Mouse (Mus musculus) heart, embryonic 14.5 days (tissue): Measurements from ENCODE around the gene Ttll5. TPM values are rescaled to one million over a fixed set of nuclear protein-coding genes. Genes with fewer than 3 reads are reported as not detected.

ENCODE experiments used
- ATAC-seq: fragments of 200-750 bp; cut with Nextera tagmentation; 2 replicates; pipeline ENCODE4 v1.8.0; 2017; ENCODE audit warnings: low read depth, moderate TSS enrichment; ENCODE audit not compliant: insufficient number of reproducible peaks, insufficient read depth, low FRiP score
- H3K27ac ChIP-seq, 2 experiments: fragments of 200-500 bp in 1 of 2; fragments of 300-500 bp in 1 of 2; sonication (generic) in 1 of 2; replicated peaks in 1 of 2; 2 replicates each; pipeline ENCODE4 v1.5.1; 2012 to 2014; ENCODE audit warnings: low read depth in 2 of 2, low read length in 2 of 2, control low read depth in 1 of 2, mild to moderate bottlenecking in 1 of 2, mixed read lengths in 1 of 2; ENCODE audit not compliant: control insufficient read depth in 1 of 2, insufficient read depth in 1 of 2
- H3K27me3 ChIP-seq: fragments of 300-500 bp; sonication (generic); 2 replicates; pipeline ENCODE4 v1.6.1; 2014; ENCODE audit warnings: mild to moderate bottlenecking, low read length, control low read depth; ENCODE audit not compliant: control insufficient read depth, insufficient read depth
- H3K36me3 ChIP-seq: fragments of 300-500 bp; sonication (generic); 2 replicates; pipeline ENCODE4 v1.6.1; 2014; ENCODE audit warnings: mild to moderate bottlenecking, control low read depth, low read length, mixed read lengths; ENCODE audit not compliant: control insufficient read depth, insufficient read depth
- H3K4me1 ChIP-seq, 2 experiments: fragments of 200-500 bp in 1 of 2; fragments of 300-500 bp in 1 of 2; sonication (generic) in 1 of 2; 2 replicates each; pipeline ENCODE4 v1.6.1; 2012 to 2014; ENCODE audit warnings: low read length in 2 of 2, control low read depth in 1 of 2, mixed read lengths in 1 of 2; ENCODE audit not compliant: control insufficient read depth in 2 of 2, insufficient read depth in 2 of 2
- H3K4me2 ChIP-seq: fragments of 300-500 bp; sonication (generic); 2 replicates; pipeline ENCODE4 v1.6.1; 2014; ENCODE audit warnings: mild to moderate bottlenecking, low read length
- H3K4me3 ChIP-seq, 2 experiments: fragments of 200-500 bp in 1 of 2; fragments of 300-500 bp in 1 of 2; sonication (generic) in 1 of 2; 2 replicates each; pipeline ENCODE4 v1.5.1; 2012 to 2014; ENCODE audit warnings: low read length in 2 of 2, mild to moderate bottlenecking in 2 of 2, control low read depth in 1 of 2, low read depth in 1 of 2, moderate library complexity in 1 of 2; ENCODE audit not compliant: control insufficient read depth in 1 of 2, insufficient read depth in 1 of 2
- H3K9ac ChIP-seq: fragments of 300-500 bp; sonication (generic); 2 replicates; pipeline ENCODE4 v1.6.1; 2014; ENCODE audit warnings: mild to moderate bottlenecking, low read length
- H3K9me3 ChIP-seq: fragments of 300-500 bp; sonication (generic); 2 replicates; pipeline ENCODE4 v1.6.1; 2016; ENCODE audit warnings: low read length, control low read depth; ENCODE audit not compliant: control insufficient read depth
- WGBS: fragments of 180-500 bp; shearing (Covaris S2); extraction: QIAGEN DNeasy Blood & Tissue Kit; methylation state at CpG from one replicate; pipeline ENCODE4 v1.1.7; 2014; 5-methylcytosine and 5-hydroxymethylcytosine counted together
- polyA plus RNA-seq: library from polyadenylated mRNA; unstranded; fragments of >200 nt; fragmentation: Nextera tagmentation; extraction: Ambion mirVana; gene quantifications from 2 replicates; pipeline ENCODE4 v1.2.1, GENCODE M21; 2014

The Ttll5 gene
- polyA plus RNA-seq, 1 experiment from 2014 or later: 17.1 TPM

DNA sequence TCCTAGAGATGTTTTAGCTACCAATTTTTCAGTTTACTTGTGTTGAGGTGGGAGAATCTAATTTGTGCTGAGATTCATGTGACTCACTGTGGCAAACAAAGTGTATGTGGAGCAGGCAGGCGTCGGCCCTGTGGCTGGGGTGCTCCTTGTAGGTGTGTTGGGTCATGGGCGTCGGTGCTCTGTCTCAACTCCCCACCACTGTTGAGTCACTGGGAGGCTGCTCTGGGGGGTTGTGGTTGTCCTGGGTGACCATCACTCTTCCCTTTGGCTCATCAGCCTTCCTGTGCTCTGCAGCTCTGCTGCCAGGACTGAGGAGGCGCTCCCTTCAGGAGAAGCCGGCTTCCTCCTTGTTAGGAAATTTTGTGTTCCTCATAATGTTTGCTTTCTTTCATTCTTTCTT, 79.5 kb downstream of the Ttll5 start:
- Histone ChIP-seq H3K27ac (no peak overlapping the region), H3K4me1 (peaks cover 0 to 6% of the 10 kb centered on the region in 2 experiments; a peak in 2 of 4 replicates), H3K9me3 (no peaks in the 10 kb centered on the region), H3K4me3 (no peak overlapping the region), H3K4me2 (no peak overlapping the region), H3K9ac (no peak overlapping the region), H3K27me3 (no peaks in the 10 kb centered on the region), H3K36me3 (peaks cover 13% of the 10 kb centered on the region; the same call in 1 of the 2 replicates)
- WGBS: 81% methylated on average over 6 of the region's 6 CpGs
- no peak for ATAC-seq

GRCm38 (mm10) chr12:85905666-85906065, 81.2 kb downstream of the Ttll5 start:
- Histone ChIP-seq H3K4me2 (no peak overlapping the region), H3K4me3 (no peak overlapping the region), H3K9me3 (no peaks in the 10 kb centered on the region), H3K4me1 (peaks cover 0 to 6% of the 10 kb centered on the region in 2 experiments; a peak in 2 of 4 replicates), H3K9ac (no peak overlapping the region), H3K27ac (no peak overlapping the region), H3K36me3 (peaks cover 6% of the 10 kb centered on the region; the same call in 1 of the 2 replicates), H3K27me3 (no peaks in the 10 kb centered on the region)
- 95% methylated on average over 2 of the region's 2 CpGs for WGBS
- no peak for ATAC-seq

- no peak for ATAC-seq
- no peak overlapping the region for H3K4me2 ChIP-seq
- no peaks in the 10 kb centered on the region for H3K27me3 ChIP-seq
- H3K9me3 ChIP-seq: no peaks in the 10 kb centered on the region
- H3K4me3 ChIP-seq: no peak overlapping the region
- no peak overlapping the region for H3K9ac ChIP-seq
- H3K4me1 ChIP-seq: peaks cover 2 to 10% of the 10 kb centered on the region in 2 experiments; a peak in 3 of 4 replicates
- peaks cover 9% of the 10 kb centered on the region; the same call in 1 of the 2 replicates for H3K36me3 ChIP-seq
- 0 out of 4 replicates have a peak overlapping the region, but pooled peaks of 1 of the 2 experiments have one; percentile 9 for H3K27ac ChIP-seq
- 83% methylated on average over 3 of the region's 3 CpGs for WGBS
Observed at GRCm38 (mm10) chr12:85907896-85908295, 83.4 kb downstream of the Ttll5 start.

DNA sequence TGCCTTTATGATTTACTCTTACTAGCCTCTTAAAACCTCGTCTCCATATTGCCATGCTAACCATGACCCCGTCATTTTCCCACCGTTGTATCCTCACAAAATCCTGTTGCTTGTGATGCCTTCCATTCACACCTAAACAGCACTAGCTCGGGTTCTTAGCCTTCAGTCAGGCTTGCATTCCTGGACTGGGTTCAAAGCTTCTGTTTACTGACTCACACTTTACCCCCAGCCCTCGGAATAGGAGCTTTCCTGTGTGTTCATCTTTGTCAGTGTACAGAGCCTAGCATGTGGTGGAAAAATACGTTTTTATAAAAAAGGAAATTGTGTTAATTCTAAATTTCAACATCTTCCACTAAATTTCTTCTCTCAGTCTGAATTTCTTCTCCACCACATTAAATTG, 86.4 kb downstream of the Ttll5 start:
- 75% methylated on average over 6 of the region's 6 CpGs for WGBS
- no peaks in the 10 kb centered on the region for H3K9me3 ChIP-seq
- no peak for ATAC-seq
- H3K27me3 ChIP-seq: no peaks in the 10 kb centered on the region
- peaks cover 5 to 8% of the 10 kb centered on the region in 2 experiments; a peak in 3 of 4 replicates for H3K4me1 ChIP-seq
- peaks cover 9% of the 10 kb centered on the region; the same call in 1 of the 2 replicates for H3K36me3 ChIP-seq
- no peak overlapping the region for H3K4me3 ChIP-seq
- no peak overlapping the region for H3K4me2 ChIP-seq
- H3K9ac ChIP-seq: no peak overlapping the region
- H3K27ac ChIP-seq: no peak overlapping the region

DNA sequence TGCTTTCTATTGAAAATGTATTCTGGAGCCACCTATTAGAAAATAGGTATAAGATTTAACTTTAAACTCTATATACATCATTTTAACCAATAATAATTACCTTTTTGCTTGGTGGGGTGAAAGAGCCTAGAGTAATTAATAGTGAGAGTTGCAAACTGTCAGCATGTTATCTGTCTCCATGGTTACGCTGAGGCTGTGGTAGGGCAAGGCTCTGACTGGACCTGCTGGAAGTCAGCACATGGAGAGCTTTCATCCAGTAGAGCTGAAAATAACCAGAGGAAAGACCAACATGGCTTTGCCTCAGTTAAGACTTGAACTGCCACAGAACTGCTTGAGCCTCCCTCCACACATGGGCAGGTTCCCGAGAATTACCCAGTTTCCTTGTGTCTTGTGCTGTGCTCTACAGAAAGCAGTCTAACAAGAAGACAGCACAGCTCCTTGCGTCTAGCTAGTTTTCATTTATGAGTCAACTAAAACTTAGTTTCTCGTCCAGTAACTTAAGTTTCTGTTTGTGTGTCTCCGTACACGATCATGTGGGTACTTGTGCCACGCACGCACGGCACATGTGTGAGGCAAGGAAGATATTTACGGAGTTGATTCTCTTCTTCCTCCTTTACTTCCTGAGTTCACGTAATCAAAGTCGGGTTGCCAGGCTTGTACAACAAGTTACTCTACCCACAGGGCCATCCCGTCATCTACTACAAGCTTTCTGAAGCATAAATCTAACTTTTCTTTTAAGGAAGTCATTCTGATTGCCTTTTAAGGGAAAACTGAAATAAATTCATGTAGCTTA, 88.4 kb downstream of the Ttll5 start:
- H3K4me3 ChIP-seq: no peak overlapping the region
- ATAC-seq: no peak
- peaks cover 5 to 8% of the 10 kb centered on the region in 2 experiments; a peak in 3 of 4 replicates for H3K4me1 ChIP-seq
- H3K27me3 ChIP-seq: no peaks in the 10 kb centered on the region
- no peak overlapping the region for H3K4me2 ChIP-seq
- WGBS: 76% methylated on average over 13 of the region's 13 CpGs
- no peak overlapping the region; a peak in 1 of 4 replicates for H3K27ac ChIP-seq
- H3K9ac ChIP-seq: no peak overlapping the region
- H3K9me3 ChIP-seq: no peaks in the 10 kb centered on the region
- H3K36me3 ChIP-seq: peaks cover 9% of the 10 kb centered on the region; the same call in 1 of the 2 replicates

DNA sequence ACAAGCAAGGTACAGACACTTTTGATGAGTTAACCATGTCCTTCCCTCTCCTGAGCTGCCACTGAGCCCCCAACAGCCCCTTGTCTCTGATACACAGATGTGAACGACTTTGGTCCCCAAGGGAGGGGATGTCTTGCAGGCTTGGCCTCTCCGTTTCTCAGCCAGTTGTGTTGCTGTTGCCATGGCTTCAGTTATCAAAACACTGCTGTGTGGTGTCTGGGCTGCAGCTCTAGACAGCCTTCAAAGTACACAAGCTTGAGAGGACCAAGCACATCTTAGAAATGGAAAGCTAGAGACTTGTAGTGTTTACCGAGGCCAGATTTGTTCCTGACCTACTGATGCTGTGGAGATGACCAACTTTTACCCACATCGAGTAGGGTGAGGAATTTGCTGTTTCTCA, 102.4 kb downstream of the Ttll5 start:
- Histone ChIP-seq H3K9me3 (no peaks in the 10 kb centered on the region), H3K9ac (no peak overlapping the region), H3K4me2 (no peak overlapping the region), H3K27me3 (no peaks in the 10 kb centered on the region), H3K36me3 (peaks cover 25% of the 10 kb centered on the region), H3K4me1 (peaks cover 3 to 22% of the 10 kb centered on the region in 2 experiments; a peak in 3 of 4 replicates), H3K27ac (no peak overlapping the region), H3K4me3 (no peak overlapping the region)
- WGBS: 24% methylated on average over 4 of the region's 4 CpGs
- no peak for ATAC-seq

DNA sequence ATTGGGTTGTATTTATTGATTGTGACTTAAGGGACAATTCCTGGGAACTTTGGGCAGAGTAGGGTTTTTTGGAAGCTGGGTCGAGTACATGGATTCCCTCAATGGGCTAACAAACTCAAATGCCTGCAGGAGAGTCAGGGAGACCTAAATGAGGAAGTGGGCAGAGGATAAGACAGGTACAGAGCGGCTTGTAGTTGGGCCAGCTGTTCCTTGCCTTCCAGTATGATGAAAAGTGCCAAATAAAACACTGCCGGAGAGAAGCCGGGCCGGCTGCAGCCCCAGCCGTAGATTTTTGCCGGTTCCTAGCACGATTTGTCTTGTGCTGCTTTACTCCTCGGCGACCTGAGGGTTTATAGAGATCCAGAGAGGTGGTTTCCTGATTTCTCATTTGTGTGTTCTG, 104.1 kb downstream of the Ttll5 start:
- Histone ChIP-seq H3K36me3 (peaks cover 32% of the 10 kb centered on the region), H3K4me3 (no peak overlapping the region), H3K4me1 (peaks cover 3 to 22% of the 10 kb centered on the region in 2 experiments; a peak in 3 of 4 replicates), H3K27me3 (no peaks in the 10 kb centered on the region), H3K4me2 (no peak overlapping the region), H3K27ac (peak overlapping the region in 1 of 2 experiments; percentile 17; a peak in 2 of 4 replicates), H3K9ac (no peak overlapping the region), H3K9me3 (no peaks in the 10 kb centered on the region)
- 70% methylated on average over 10 of the region's 10 CpGs for WGBS
- no peak for ATAC-seq
